Mouse (Mus musculus): ENCODE results near the gene Zfp408.

Gene Zfp408

GRCm38 (mm10) chr2:91649553-91650359 lies at the start of gene Zfp408, which contains the start of gene Arhgap1:
Gene Zfp408 (minus strand): TSS chr2:91649791.
Gene Arhgap1 (plus strand): TSS chr2:91649860.
- DNase-seq: peak; percentile 94 to 97

DNA sequence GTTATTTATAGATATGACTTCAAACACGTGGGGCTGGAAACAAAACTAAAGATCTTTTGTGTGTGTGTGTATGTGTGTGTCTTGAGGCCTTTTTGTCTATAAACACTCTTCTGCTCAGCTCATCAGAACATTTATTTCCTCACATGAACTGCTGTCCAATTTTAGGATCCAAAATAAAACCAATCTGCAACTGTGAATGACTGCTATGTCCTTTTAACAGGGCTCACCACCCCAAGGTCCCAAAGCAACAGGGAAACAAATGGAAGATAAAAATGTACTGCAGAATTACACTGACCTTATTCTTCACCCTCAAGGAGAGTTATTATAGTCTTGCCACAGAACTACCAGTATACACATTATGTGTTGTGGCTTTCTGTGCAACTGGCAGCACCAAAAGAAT lies 49.6 kb upstream of the Zfp408 start:
- no peak for DNase-seq

GRCm38 (mm10) chr2:91696225-91696590 lies 46.6 kb upstream of the Zfp408 start:
- DNase-seq: no peak

- DNase-seq: no peak
Observed at GRCm38 (mm10) chr2:91695436-91696224, 46.0 kb upstream of the Zfp408 start.

DNA sequence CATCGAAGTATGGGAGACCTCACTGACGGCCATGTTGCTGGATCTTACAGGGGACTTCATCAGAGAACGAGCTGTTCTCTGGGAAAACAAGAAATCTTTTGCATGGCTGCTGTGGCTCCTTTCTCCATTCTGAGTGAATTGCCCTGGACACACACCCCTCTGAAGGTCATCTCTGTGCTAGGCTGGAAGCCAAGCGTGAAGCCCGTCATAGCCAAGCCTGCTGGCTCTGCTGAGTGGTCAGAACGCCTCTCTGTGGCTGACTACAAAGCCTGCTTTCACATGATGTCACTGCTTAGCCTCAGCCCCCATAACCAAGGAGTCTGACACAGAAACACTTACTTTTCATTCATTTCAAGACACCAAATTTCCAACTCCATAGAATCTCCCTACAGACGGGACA lies 39.9 kb upstream of the Zfp408 start:
- DNase-seq: no peak

DNA sequence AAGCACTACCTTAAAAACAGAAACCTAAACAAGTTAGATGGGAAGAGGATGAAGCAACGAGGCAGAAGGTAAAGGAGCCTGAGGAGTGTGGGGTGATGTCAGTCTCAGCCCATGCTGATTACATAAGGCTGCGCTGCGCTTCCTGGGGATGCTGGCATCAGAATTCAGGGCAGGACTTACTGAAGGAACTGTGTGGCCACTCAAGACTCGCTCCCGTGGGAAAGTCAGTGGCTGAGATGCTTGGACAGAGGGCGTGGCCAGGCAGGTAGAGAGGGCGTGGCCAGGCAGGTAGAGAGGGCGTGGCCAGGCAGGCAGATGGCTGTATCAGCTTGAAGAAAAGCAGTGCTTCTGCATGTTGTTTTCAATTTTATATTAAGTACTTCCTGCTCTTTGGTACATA lies 34.3 kb upstream of the Zfp408 start:
- no peak for DNase-seq

DNA sequence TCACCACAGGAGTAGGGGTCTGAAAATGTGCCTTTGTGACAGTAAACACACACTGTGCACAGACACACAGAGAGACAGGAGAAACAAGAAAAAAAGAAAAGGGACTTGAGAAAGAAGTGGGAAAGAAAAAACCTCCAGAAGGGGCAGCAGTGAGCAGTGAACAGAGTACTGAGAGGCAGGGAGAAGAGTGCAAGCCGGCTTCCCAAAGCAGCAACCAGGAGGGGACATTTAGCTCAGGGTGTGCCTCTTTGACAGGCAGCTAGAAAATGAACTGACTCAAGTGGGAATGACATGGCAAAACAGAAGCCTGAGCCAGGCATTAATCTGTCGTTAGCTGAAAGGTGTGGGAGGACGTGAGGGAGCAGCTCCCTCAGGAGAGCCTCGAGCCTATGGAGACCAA lies 33.3 kb upstream of the Zfp408 start:
- DNase-seq: peak in 1 of 2 experiments; percentile 13

DNA sequence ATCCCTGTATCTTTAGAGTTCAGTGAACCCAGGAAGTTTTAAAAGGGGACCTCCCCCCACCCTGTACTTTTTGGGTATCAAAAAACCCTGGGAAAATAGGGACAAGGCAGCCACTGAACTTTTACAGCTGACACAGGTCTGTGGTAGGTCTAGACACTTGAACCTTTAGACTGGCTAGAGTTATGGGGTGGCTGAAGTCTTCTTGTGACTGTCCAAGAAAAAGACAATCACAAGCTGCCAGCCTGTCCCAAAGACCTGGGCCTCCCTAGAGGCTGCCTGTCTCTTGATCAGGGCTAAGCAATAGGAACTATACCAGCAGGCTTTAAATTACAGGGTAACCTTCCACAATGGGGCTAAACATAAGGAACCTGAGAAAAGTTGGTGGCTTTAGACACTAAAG lies 27.4 kb upstream of the Zfp408 start:
- DNase-seq: no peak

DNA sequence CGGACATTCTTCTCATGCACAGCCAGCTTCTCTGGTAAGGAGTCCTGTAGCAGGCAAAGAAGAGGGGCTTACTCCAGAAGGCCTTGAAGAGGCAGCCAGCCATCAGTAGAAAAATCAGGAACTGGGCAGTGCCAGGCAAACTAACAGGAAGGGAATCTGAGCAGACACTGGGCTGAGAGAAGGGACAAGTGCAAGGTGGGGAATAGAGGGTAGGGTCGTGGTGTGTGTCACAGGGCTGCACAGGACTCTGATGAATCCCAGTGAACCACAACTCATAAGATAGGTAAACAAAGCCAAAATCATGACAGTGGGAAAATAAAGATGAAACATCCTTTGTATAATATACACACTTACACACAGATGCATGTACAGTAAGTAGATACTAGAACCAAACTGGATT lies 26.8 kb upstream of the Zfp408 start:
- DNase-seq: no peak

DNA sequence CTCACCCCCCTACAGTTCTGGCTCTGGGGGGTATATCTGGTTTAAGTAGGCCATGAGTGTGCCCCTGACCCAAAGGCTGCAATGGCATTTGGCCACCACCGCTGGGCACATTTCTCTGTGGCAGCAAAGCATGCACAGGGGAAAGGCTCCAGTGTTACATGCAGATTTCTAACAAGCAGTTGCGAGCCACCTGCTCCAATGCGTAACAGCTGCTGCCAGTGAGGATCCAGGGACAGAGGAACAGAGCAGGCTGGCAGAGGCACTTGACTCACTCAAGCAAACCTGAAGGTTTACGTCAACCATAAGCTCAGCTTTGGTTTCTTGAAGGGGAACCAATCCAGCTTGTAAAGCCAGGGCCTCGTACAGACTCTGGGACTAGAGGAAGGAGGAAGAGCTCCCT lies 25.3 kb upstream of the Zfp408 start:
- DNase-seq: no peak

DNA sequence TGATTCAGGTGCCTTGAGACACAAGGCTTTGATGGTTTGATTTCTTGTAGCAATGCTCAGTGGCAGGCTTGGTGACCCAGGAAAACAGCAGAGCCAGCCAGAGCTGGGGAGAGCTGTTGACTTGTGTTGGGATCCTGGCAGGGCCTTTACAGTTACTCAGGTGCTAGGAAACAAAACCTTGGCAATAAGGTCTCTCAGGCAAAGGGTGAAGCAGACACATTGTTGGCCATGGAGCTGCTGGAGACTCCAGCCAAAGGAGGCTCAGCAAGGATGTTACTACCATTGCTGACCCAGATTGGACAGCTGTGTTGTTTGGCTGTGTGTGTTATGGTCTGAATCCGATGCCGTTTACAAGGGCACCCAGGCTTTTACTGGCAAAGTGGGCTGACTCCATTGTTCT lies 24.0 kb upstream of the Zfp408 start:
- no peak for DNase-seq

DNA sequence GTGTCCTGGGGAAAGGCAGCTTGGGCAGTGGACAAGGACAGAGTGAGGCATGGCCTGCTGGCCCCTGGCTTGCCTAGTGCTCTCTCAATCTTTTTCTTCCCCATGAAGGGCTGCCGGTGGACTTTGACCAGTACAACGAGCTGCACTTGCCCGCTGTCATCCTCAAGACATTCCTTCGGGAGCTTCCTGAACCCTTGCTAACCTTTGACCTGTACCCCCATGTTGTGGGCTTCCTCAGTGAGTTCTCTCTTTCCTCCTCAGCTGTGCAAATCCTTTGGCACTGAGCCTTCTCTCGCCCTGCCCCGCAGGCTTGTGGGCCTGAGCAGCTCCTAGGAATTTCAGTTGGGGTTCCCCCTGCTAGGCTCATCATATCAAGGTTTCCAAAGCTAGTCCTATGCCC lies 20.4 kb upstream of the Zfp408 start:
- no peak for DNase-seq

GRCm38 (mm10) chr2:91669326-91669725 lies 19.7 kb upstream of the Zfp408 start:
- DNase-seq: no peak

DNA sequence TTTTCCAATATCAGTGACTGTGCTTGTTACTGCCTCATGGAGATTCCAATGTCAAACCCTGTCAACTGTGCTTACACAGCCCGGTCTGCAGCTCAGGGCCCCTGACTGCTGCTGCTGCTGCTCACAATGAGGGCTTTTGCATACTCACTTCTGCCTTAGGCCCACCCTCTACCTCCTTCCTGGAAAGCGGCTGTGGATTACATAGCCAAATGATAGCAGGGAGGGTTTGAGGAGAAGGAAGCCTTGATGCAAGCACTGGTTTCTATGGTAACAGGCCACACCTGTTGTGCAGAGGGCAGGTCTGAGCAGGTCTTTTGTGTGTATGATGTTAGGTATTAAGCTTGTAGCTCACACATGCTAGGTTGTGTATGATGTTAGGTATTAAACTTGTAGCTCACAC lies 18.2 kb upstream of the Zfp408 start:
- DNase-seq: no peak

DNA sequence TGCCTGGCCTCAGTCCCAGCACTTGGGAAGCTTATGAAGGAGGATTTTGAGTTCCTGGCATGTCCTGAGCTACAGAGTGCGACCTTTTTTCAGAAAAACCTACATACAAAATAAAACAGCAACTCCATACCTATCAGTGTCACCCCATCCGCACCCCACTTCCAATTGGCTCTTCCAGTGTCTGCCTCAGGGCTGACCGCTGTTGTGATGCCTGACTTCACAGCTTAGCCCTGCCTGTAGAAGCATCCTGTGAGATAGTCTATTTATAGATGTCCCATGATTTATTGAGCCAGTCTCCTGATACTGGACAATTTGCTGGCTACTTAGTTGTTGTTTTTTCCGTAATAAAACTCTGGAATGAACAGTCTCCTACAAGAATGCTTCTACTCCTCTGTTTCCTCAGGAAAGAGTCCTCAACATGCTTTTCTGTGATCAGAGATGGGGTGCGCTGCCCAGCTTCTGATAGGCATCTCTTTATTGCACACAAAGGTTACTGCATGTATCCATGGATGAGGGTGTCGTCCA lies 16.9 kb upstream of the Zfp408 start:
- DNase-seq: no peak

DNA sequence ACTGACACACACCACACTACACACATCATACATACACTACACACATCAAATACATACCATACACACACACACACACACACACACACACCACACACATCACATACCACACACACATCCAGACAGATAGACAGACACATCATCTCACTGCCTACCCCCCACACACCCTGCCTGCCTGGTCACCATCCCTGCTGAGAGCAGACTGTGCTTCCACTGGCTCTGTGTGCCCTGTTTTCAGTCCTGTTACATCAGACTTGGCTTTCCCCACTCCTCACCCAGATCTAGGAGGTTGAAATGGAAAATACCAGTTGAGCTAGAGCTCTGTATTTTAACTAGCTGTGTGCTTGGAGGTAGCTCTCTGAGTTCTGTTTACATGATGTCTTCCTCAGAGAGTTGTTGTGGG lies 15.2 kb upstream of the Zfp408 start:
- DNase-seq: no peak

DNA sequence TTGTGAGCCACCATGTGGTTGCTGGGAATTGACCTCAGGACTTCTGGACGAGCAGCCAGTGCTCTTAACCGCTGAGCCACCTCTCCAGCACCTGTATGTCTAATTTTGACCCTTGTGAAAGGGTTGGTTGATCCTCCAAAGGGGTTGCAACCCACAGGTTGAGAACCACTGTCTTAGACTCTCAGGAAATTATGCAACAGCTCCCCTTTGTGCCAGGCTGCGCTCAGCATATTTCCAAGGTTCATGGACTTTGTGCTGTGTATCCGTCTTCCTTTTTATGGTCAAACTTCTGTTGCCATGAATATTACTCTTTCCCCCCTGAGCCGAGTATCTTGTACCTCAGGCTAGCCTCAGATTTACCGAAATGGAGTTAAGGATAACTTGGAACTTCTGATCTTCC lies 11.4 kb upstream of the Zfp408 start:
- no peak for DNase-seq

DNA sequence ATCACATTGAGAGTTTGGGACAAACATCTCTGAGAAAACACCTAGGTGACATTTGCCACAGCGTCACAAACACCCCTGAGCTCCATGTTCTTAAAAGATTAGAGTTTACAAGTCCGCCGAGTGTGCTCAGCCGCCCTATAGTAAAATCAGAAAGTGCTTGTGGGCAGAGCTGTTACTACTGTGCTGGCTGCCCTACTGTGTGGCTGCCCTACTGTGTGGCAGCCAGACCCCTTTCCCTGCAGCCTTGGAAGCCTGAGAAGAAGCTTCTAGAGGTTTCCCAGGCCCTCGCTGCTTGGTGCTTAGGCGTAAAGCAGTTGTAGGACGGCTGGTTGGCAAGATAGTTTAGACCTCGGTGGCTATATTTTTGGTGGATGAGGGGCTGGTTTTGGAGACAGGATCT lies 10.1 kb upstream of the Zfp408 start:
- DNase-seq: no peak

GRCm38 (mm10) chr2:91656774-91657173 lies 7.2 kb upstream of the Zfp408 start:
- DNase-seq: no peak

- DNase-seq: no peak
Observed at GRCm38 (mm10) chr2:91655827-91656226, 6.2 kb upstream of the Zfp408 start.

DNA sequence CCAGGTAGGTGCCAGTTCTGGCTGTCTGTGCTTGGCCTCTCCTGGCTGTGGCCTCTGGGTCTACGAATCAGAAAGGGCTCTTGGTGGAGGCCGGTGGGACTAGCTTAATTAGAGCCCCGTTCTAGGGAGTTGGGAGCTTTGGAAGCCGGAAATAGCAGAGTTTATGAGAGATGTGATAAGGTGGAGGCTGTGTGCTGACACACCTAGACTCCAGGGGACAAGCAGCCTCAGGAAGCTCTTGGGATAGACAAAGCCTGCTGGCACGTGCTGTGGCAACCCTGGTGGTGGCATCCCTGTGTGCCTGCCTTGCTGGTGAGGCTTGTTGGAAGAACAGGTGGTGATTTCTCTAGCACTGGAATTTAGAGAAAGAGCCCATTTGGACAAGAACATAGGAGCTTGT lies 5.8 kb upstream of the Zfp408 start:
- DNase-seq: no peak

DNA sequence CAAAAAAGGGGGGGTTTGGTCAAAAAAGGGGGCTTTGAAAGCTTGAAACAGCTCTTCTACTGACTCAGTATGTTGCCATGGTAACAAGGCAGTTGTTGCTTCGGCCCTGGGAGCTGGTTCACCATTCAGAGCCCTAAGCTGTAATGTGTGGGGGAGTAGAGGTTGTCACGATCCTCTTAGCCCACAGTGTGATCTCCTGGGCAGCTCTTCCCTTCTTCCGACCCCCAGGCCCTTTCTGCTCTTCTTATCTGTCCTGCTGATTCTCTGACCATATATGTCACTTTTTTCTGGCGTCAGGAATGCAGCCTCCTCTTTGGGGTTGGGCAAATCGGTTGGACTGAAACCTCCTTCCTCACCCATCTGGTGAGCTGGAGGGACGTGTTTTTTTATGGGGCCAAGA lies 3.3 kb upstream of the Zfp408 start:
- DNase-seq: no peak

- no peak for DNase-seq
Observed at GRCm38 (mm10) chr2:91651458-91652258, 2.1 kb upstream of the Zfp408 start.

Data from thymus, postnatal 36 days (tissue).